Mouse (Mus musculus): ENCODE measurements at regions not wholly inside any gene's neighbourhood (a gene's known extent, or its start where the extent isn't known, plus 50 kb on each side); places are given as distances from the start of the nearest gene placed in this dataset.

GRCm38 (mm10) chr12:50897606-50898166, 248.8 kb upstream of the Prkd1 start:
- Histone ChIP-seq H3K4me3 (no peak overlapping the region), H3K36me3 (ENCODE audit: control insufficient read depth, insufficient read depth) (no peaks in the 10 kb centered on the region), H3K4me2 (ENCODE audit: low read depth) (no peak overlapping the region), H3ac (ENCODE audit: control insufficient read depth, insufficient read length) (no peak overlapping the region), H3K79me2 (ENCODE audit: control insufficient read depth, insufficient read depth) (no peaks in the 10 kb centered on the region), H3K27me3 (ENCODE audit: control insufficient read depth, insufficient read depth, insufficient read length) (no peaks in the 10 kb centered on the region)
- TF ChIP-seq MAX (IDR thresholded peaks at IDR 0.05; ENCODE audit: low read depth) (no peak), CEBPB (IDR thresholded peaks at IDR 0.05; ENCODE audit: insufficient read depth, poor library complexity, severe bottlenecking) (no peak), MYOG (IDR thresholded peaks at IDR 0.05; ENCODE audit: control insufficient read depth in 1 of 3, insufficient read depth in 1 of 3, insufficient read length in 2 of 3, low read depth in 2 of 3) (no peak), TCF12 (IDR thresholded peaks at IDR 0.05; ENCODE audit: insufficient read depth, poor library complexity, severe bottlenecking) (no peak), E2F4 (IDR thresholded peaks at IDR 0.05; ENCODE audit: insufficient read depth) (no peak), TCF3 (IDR thresholded peaks at IDR 0.05; ENCODE audit: insufficient read length, low read depth) (no peak), REST (IDR thresholded peaks at IDR 0.05; ENCODE audit: insufficient read depth, insufficient read length) (no peak), MYOD1 (IDR thresholded peaks at IDR 0.05; ENCODE audit: control insufficient read depth in 1 of 3, insufficient read length in 2 of 3, low read depth in 2 of 3) (no peak), SRF (IDR thresholded peaks at IDR 0.05; ENCODE audit: control insufficient read depth, insufficient read length, low read depth) (no peak), USF1 (IDR thresholded peaks at IDR 0.05; ENCODE audit: low read depth) (no peak), POLR2AphosphoS2 (IDR thresholded peaks at IDR 0.05; ENCODE audit: insufficient read length, low read depth) (no peak), POLR2A (IDR thresholded peaks at IDR 0.05; ENCODE audit: insufficient read length, low read depth) (no peak)

GRCm38 (mm10) chr12:50893604-50894003, 244.7 kb upstream of the Prkd1 start:
- Histone ChIP-seq H3K4me3 (no peak overlapping the region), H3K27me3 (ENCODE audit: control insufficient read depth, insufficient read depth, insufficient read length) (no peaks in the 10 kb centered on the region), H3K79me2 (ENCODE audit: control insufficient read depth, insufficient read depth) (no peaks in the 10 kb centered on the region), H3K4me2 (ENCODE audit: low read depth) (no peak overlapping the region), H3ac (ENCODE audit: control insufficient read depth, insufficient read length) (no peak overlapping the region), H3K36me3 (ENCODE audit: control insufficient read depth, insufficient read depth) (no peaks in the 10 kb centered on the region)
- no peak for TF ChIP-seq USF1 (IDR thresholded peaks at IDR 0.05; ENCODE audit: low read depth)
- TF ChIP-seq CEBPB (IDR thresholded peaks at IDR 0.05; ENCODE audit: insufficient read depth, poor library complexity, severe bottlenecking), result no peak
- no peak for TF ChIP-seq REST (IDR thresholded peaks at IDR 0.05; ENCODE audit: insufficient read depth, insufficient read length)
- no peak for TF ChIP-seq MYOG (IDR thresholded peaks at IDR 0.05; ENCODE audit: control insufficient read depth in 1 of 3, insufficient read depth in 1 of 3, insufficient read length in 2 of 3, low read depth in 2 of 3)
- no peak for TF ChIP-seq TCF12 (IDR thresholded peaks at IDR 0.05; ENCODE audit: insufficient read depth, poor library complexity, severe bottlenecking)
- no peak for TF ChIP-seq MYOD1 (IDR thresholded peaks at IDR 0.05; ENCODE audit: control insufficient read depth in 1 of 3, insufficient read length in 2 of 3, low read depth in 2 of 3)

DNA sequence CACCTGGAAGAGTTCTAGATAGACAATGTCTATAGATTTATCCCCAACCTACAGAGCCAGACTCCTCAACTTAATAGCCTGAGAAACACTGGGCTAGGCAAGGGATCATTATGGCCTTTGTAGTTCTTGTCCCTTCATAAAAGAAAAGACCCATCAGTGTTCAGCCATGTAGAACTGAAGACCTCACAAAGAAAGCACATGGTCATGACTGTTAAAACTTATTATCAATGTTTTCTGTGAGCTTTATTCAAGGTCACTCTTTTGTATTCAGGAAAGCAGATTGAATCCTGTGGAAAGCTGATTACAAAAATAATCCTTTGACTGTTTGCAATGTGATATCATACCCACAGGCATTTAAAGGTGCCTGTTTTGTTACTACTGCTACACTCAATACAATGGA, 226.9 kb upstream of the Prkd1 start:
- Histone ChIP-seq H3K4me3 (no peak overlapping the region), H3ac (ENCODE audit: control insufficient read depth, insufficient read length) (no peak overlapping the region), H3K79me2 (ENCODE audit: control insufficient read depth, insufficient read depth) (no peaks in the 10 kb centered on the region), H3K27me3 (ENCODE audit: control insufficient read depth, insufficient read depth, insufficient read length) (no peaks in the 10 kb centered on the region), H3K4me2 (ENCODE audit: low read depth) (no peak overlapping the region), H3K36me3 (ENCODE audit: control insufficient read depth, insufficient read depth) (no peaks in the 10 kb centered on the region)
- no peak for TF ChIP-seq SRF (IDR thresholded peaks at IDR 0.05; ENCODE audit: control insufficient read depth, insufficient read length, low read depth)
- TF ChIP-seq POLR2AphosphoS2 (IDR thresholded peaks at IDR 0.05; ENCODE audit: insufficient read length, low read depth), result no peak
- TF ChIP-seq MAX (IDR thresholded peaks at IDR 0.05; ENCODE audit: low read depth), result no peak
- TF ChIP-seq POLR2A (IDR thresholded peaks at IDR 0.05; ENCODE audit: insufficient read length, low read depth), result no peak
- TF ChIP-seq REST (IDR thresholded peaks at IDR 0.05; ENCODE audit: insufficient read depth, insufficient read length), result no peak
- no peak for TF ChIP-seq USF1 (IDR thresholded peaks at IDR 0.05; ENCODE audit: low read depth)
- TF ChIP-seq TCF12 (IDR thresholded peaks at IDR 0.05; ENCODE audit: insufficient read depth, poor library complexity, severe bottlenecking), result no peak
- no peak for TF ChIP-seq MYOG (IDR thresholded peaks at IDR 0.05; ENCODE audit: control insufficient read depth in 1 of 3, insufficient read depth in 1 of 3, insufficient read length in 2 of 3, low read depth in 2 of 3)
- no peak for TF ChIP-seq MYOD1 (IDR thresholded peaks at IDR 0.05; ENCODE audit: control insufficient read depth in 1 of 3, insufficient read length in 2 of 3, low read depth in 2 of 3)
- no peak for TF ChIP-seq CEBPB (IDR thresholded peaks at IDR 0.05; ENCODE audit: insufficient read depth, poor library complexity, severe bottlenecking)
- no peak for TF ChIP-seq E2F4 (IDR thresholded peaks at IDR 0.05; ENCODE audit: insufficient read depth)
- no peak for TF ChIP-seq TCF3 (IDR thresholded peaks at IDR 0.05; ENCODE audit: insufficient read length, low read depth)

- no peaks in the 10 kb centered on the region for H3K27me3 ChIP-seq (ENCODE audit: control insufficient read depth, insufficient read depth, insufficient read length)
- no peaks in the 10 kb centered on the region for H3K36me3 ChIP-seq (ENCODE audit: control insufficient read depth, insufficient read depth)
- H3ac ChIP-seq (ENCODE audit: control insufficient read depth, insufficient read length), result no peak overlapping the region
- TF ChIP-seq E2F4 (IDR thresholded peaks at IDR 0.05; ENCODE audit: insufficient read depth) (no peak), REST (IDR thresholded peaks at IDR 0.05; ENCODE audit: insufficient read depth, insufficient read length) (no peak), CEBPB (IDR thresholded peaks at IDR 0.05; ENCODE audit: insufficient read depth, poor library complexity, severe bottlenecking) (no peak), MYOG (IDR thresholded peaks at IDR 0.05; ENCODE audit: control insufficient read depth in 1 of 3, insufficient read depth in 1 of 3, insufficient read length in 2 of 3, low read depth in 2 of 3) (no peak), MYOD1 (IDR thresholded peaks at IDR 0.05; ENCODE audit: control insufficient read depth in 1 of 3, insufficient read length in 2 of 3, low read depth in 2 of 3) (no peak), MAX (IDR thresholded peaks at IDR 0.05; ENCODE audit: low read depth) (no peak), POLR2A (IDR thresholded peaks at IDR 0.05; ENCODE audit: insufficient read length, low read depth) (no peak), TCF3 (IDR thresholded peaks at IDR 0.05; ENCODE audit: insufficient read length, low read depth) (no peak), POLR2AphosphoS2 (IDR thresholded peaks at IDR 0.05; ENCODE audit: insufficient read length, low read depth) (no peak), USF1 (IDR thresholded peaks at IDR 0.05; ENCODE audit: low read depth) (no peak), SRF (IDR thresholded peaks at IDR 0.05; ENCODE audit: control insufficient read depth, insufficient read length, low read depth) (no peak), TCF12 (IDR thresholded peaks at IDR 0.05; ENCODE audit: insufficient read depth, poor library complexity, severe bottlenecking) (no peak)
- H3K4me2 ChIP-seq (ENCODE audit: low read depth), result no peak overlapping the region
- H3K79me2 ChIP-seq (ENCODE audit: control insufficient read depth, insufficient read depth), result no peaks in the 10 kb centered on the region
- no peak overlapping the region for H3K4me3 ChIP-seq
These were observed 225.1 kb upstream of the Prkd1 start for GRCm38 (mm10) chr12:50874024-50874398.

All from myocyte (in vitro differentiated cells).